Mouse (Mus musculus): ENCODE results near the gene Gbp7.
"Not testable (repeated sequence)": the region's sequence is repeated elsewhere in the genome, so short reads cannot be mapped to it uniquely, and the experiment has no call there.

DNA sequence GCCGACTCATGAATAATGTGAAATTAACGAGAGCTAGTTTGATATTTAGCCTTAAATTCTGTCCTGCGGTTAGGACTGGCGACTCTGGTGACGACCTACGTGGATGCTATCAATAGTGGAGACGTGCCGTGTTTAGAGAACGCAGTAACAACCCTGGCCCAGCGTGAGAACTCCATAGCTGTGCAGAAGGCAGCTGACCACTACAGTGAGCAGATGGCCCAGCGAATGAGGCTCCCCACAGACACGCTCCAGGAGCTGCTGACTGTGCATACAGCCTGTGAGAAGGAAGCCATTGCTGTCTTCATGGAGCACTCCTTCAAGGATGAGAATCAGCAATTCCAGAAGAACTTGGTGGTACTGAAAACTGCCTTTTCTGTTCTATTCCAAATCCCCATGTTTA, 12.6 kb downstream of the Gbp7 start:
- TF ChIP-seq CTCF, EP300 (IDR thresholded peaks at IDR 0.05; ENCODE audit: low read depth): not testable (repeated sequence)
